Comparison of ENCODE assay signal across 12 mouse cellular contexts in genomic region chr14:105085332-105085993, GRCm38 (mm10).
A peak's percentile ranks its signal among the peaks of the same experiment; 100 is the strongest.
DNase-seq lines count a peak whose midpoint lies in the region; ATAC-seq lines count a peak whose summit lies in the region.
"Had no signal": no experiment of that assay in that cellular context is flagged by ENCODE, and none has a peak within 500 bp of the region (broad histone marks: within the 10 kb centered on the region; RNA-seq: fewer than 3 reads in every experiment).

No protein-coding gene starts in this region.

- no peaks in the 10 kb centered on the region for H3K9me3 ChIP-seq in heart, embryonic 15.5 days (replicated peaks)
- H3K9me3 ChIP-seq in embryonic facial prominence, embryonic 10.5 days, result no peaks in the 10 kb centered on the region
- H3K9me3 ChIP-seq in hindbrain, embryonic 15.5 days, result no peaks in the 10 kb centered on the region
- H3K9me3 ChIP-seq in neural tube, embryonic 15.5 days (replicated peaks), result no peaks in the 10 kb centered on the region
- H3K9me3 ChIP-seq: limb, embryonic 10.5 days had no signal

- H3K27ac ChIP-seq in heart, embryonic 15.5 days, result no peak overlapping the region
- no peak overlapping the region for H3K27ac ChIP-seq in embryonic facial prominence, embryonic 10.5 days (replicated peaks)
- H3K27ac ChIP-seq in hindbrain, embryonic 15.5 days (replicated peaks), result no peak overlapping the region
- H3K27ac ChIP-seq in neural tube, embryonic 15.5 days (replicated peaks), result no peak overlapping the region
- H3K27ac ChIP-seq: limb, embryonic 10.5 days had no signal

- peak; percentile 72; the same call in 1 of the 2 replicates for ATAC-seq in heart, embryonic 15.5 days (replicated peaks; ENCODE audit: insufficient number of reproducible peaks, insufficient read depth, low FRiP score, low read depth)
- 0 out of 2 replicates have a peak, but pooled peaks have one; percentile 27 for ATAC-seq in hindbrain, embryonic 15.5 days (ENCODE audit: low FRiP score, low read depth)
- ATAC-seq in neural tube, embryonic 15.5 days (ENCODE audit: low FRiP score), result no peak
- ATAC-seq: intestine, postnatal 0 days had no signal

- DNase-seq in heart, adult 8-10 months (ENCODE audit: low spot score), result no peak
- DNase-seq in embryonic facial prominence, embryonic 10.5 days (ENCODE audit: low spot score), result peak; percentile 14
- peak; percentile 18 to 28 for DNase-seq in lung, postnatal 4 days
- DNase-seq in adrenal gland, postnatal 14 days, result no peak
- DNase-seq: cerebellum, adult 18-20 months; right cerebral cortex, adult 18-20 months had no signal

- H3K27me3 ChIP-seq in heart, embryonic 15.5 days, result no peaks in the 10 kb centered on the region
- H3K27me3 ChIP-seq in embryonic facial prominence, embryonic 10.5 days (replicated peaks; ENCODE audit: low read depth, poor library complexity, severe bottlenecking), result no peaks in the 10 kb centered on the region
- no peaks in the 10 kb centered on the region for H3K27me3 ChIP-seq in hindbrain, embryonic 15.5 days
- H3K27me3 ChIP-seq in neural tube, embryonic 15.5 days (replicated peaks), result no peaks in the 10 kb centered on the region

- no peak overlapping the region for H3K4me3 ChIP-seq in heart, embryonic 15.5 days
- no peak overlapping the region for H3K4me3 ChIP-seq in embryonic facial prominence, embryonic 10.5 days
- H3K4me3 ChIP-seq in hindbrain, embryonic 15.5 days, result no peak overlapping the region
- H3K4me3 ChIP-seq in neural tube, embryonic 15.5 days (replicated peaks), result no peak overlapping the region
- H3K4me3 ChIP-seq: erythroblast, embryonic 14.5 days; limb, embryonic 10.5 days had no signal

- H3K36me3 ChIP-seq in heart, embryonic 15.5 days, result no peaks in the 10 kb centered on the region
- H3K36me3 ChIP-seq in embryonic facial prominence, embryonic 10.5 days (replicated peaks), result no peaks in the 10 kb centered on the region
- H3K36me3 ChIP-seq in hindbrain, embryonic 15.5 days, result no peaks in the 10 kb centered on the region
- H3K36me3 ChIP-seq in neural tube, embryonic 15.5 days, result no peaks in the 10 kb centered on the region
- H3K36me3 ChIP-seq: limb, embryonic 10.5 days had no signal

- peaks cover 10% of the 10 kb centered on the region for H3K4me1 ChIP-seq in heart, embryonic 15.5 days (replicated peaks)
- H3K4me1 ChIP-seq in embryonic facial prominence, embryonic 10.5 days, result 0 out of 2 replicates have a peak, but pooled peaks cover 2% of the 10 kb centered on the region
- H3K4me1 ChIP-seq in hindbrain, embryonic 15.5 days (replicated peaks), result 0 out of 2 replicates have a peak, but pooled peaks cover 3% of the 10 kb centered on the region
- H3K4me1 ChIP-seq in neural tube, embryonic 15.5 days, result no peaks in the 10 kb centered on the region
- H3K4me1 ChIP-seq: limb, embryonic 10.5 days had no signal

- no peak overlapping the region for H3K9ac ChIP-seq in heart, embryonic 15.5 days
- H3K9ac ChIP-seq in hindbrain, embryonic 15.5 days, result no peak overlapping the region
- H3K9ac ChIP-seq in neural tube, embryonic 15.5 days (replicated peaks), result no peak overlapping the region

- H3K4me2 ChIP-seq in heart, embryonic 15.5 days, result no peak overlapping the region
- no peak overlapping the region for H3K4me2 ChIP-seq in hindbrain, embryonic 15.5 days
- H3K4me2 ChIP-seq in neural tube, embryonic 15.5 days, result no peak overlapping the region

- WGBS in heart, embryonic 15.5 days, result 37% methylated on average over 7 of the region's 7 CpGs
- 68% methylated on average over 7 of the region's 7 CpGs for WGBS in embryonic facial prominence, embryonic 10.5 days
- 78% methylated on average over 7 of the region's 7 CpGs for WGBS in hindbrain, embryonic 15.5 days
- WGBS in neural tube, embryonic 15.5 days, result 87% methylated on average over 7 of the region's 7 CpGs

Comparison
In these comparisons a context has a peak if more than half of its experiments do, and no peak if none do; other contexts are left out.
1. DNase-seq: peak in embryonic facial prominence, embryonic 10.5 days (single experiment) and lung, postnatal 4 days (2 of 2); none in heart, adult 8-10 months (single experiment) and adrenal gland, postnatal 14 days (single experiment).